Mouse (Mus musculus) lung, postnatal 4 days (tissue): Measurements from ENCODE around the gene Ier5.
A peak's percentile ranks its signal among the peaks of the same experiment; 100 is the strongest.

Experiments used
- DNase-seq, 2 experiments: peaks; one replicate each; pipeline ENCODE4 v3.0.0; 2021

Ier5 gene

GRCm38 (mm10) chr1:155053296-155053695 lies 46.1 kb downstream of the Ier5 start:
- DNase-seq, result no peak

- no peak for DNase-seq
These were observed 46.7 kb downstream of the Ier5 start for GRCm38 (mm10) chr1:155052761-155053166.

- DNase-seq, result no peak
These were observed 47.2 kb downstream of the Ier5 start for GRCm38 (mm10) chr1:155052131-155052760.

DNA sequence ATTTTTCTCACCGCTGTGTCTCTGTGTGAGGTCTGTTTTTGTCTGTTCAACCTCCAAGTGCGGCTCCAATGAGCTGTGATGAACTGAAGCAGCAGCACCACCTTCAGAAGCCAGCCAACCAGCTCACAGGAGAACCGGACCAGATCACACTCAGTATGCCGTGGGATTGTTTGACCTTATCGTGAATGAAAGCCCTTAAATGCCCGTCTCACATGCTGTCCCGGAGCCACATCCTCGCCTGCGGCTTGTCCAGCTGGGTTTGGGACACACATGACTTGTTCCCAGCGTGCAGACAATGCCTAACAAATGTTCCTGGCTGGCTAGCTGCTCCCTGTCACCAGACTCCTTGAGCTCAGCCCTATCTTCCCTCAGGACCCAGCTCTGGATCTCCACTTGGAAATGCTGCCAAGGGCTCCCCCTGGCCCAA lies 47.7 kb downstream of the Ier5 start:
- DNase-seq, result peak; percentile 57 to 81

- no peak for DNase-seq
These were observed 48.4 kb downstream of the Ier5 start for GRCm38 (mm10) chr1:155050897-155051592.

- DNase-seq, result peak; percentile 81 to 84
These were observed 49.3 kb downstream of the Ier5 start for GRCm38 (mm10) chr1:155050174-155050573.

GRCm38 (mm10) chr1:155048947-155049346 lies 50.5 kb downstream of the Ier5 start:
- peak; percentile 88 to 94 for DNase-seq
